ENCODE assay signal across 11 mouse cellular contexts in the genomic region with DNA sequence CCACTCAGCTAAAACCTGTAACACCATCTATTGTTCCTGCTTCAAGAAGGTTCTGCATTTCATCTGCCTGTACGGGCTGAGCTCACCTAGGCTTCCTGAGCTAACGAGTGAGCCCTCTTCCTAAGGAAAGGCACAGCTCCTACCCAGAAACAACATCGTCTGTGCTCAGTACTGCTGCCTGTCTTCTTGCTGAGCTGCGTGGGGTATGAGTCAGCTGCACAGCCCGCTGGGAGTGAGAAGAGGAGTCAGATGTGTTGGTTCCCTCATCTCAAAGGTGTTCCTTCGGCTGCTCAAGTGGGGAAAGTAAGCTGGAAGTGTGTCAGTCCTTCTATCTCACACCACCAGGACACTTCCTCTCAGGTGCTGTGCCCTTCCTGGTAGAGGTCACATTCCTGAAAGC.
"Had no signal": no experiment of that assay in that cellular context is flagged by ENCODE, and none has a peak within 500 bp of the region (broad histone marks: within the 10 kb centered on the region; RNA-seq: fewer than 3 reads in every experiment).

No protein-coding gene starts in this region.

- H3K4me1 ChIP-seq: limb, embryonic 13.5 days had no signal

- DNase-seq: kidney, adult 9 months; kidney, postnatal 36 days; left cerebral cortex, postnatal 4 days; lung, adult 18-20 months; thymus, postnatal 4 days had no signal

- H3K27ac ChIP-seq: kidney, postnatal 0 days; left cerebral cortex, adult 2 months; limb, embryonic 13.5 days; liver, embryonic 14.5 days; midbrain, embryonic 12.5 days had no signal

- H3K27me3 ChIP-seq: limb, embryonic 13.5 days; midbrain, embryonic 12.5 days had no signal

- H3K4me2 ChIP-seq: limb, embryonic 13.5 days; midbrain, embryonic 12.5 days had no signal

- ATAC-seq: midbrain, embryonic 16.5 days had no signal

- H3K4me3 ChIP-seq: left cerebral cortex, adult 2 months; limb, embryonic 13.5 days; midbrain, embryonic 12.5 days had no signal

- H3K9me3 ChIP-seq: limb, embryonic 13.5 days; midbrain, embryonic 12.5 days had no signal

- H3K9ac ChIP-seq: limb, embryonic 13.5 days; liver, embryonic 14.5 days; midbrain, embryonic 12.5 days had no signal

- H3K36me3 ChIP-seq: limb, embryonic 13.5 days; midbrain, embryonic 12.5 days had no signal
